Mouse (Mus musculus) ES-E14 (cell line): Measurements from ENCODE around the gene Spry1.

Source experiments
- CHD2 ChIP-seq: IDR thresholded peaks from 2 replicates; pipeline ENCODE4 v1.6.1; 2014; ENCODE audit warnings: mild to moderate bottlenecking, low read depth, low read length, inconsistent platforms
- ZC3H11A ChIP-seq: IDR thresholded peaks from 2 replicates; pipeline ENCODE4 v1.6.1; 2012; ENCODE audit warnings: low read depth, mild to moderate bottlenecking, inconsistent platforms, low read length, borderline replicate concordance

GRCm38 (mm10) chr3:37595721-37596120 is 44.0 kb upstream of the Spry1 start:
- TF ChIP-seq CHD2 (no peak), ZC3H11A (no peak)
